Mouse (Mus musculus): ENCODE data around the gene Bdnf. TPM values are rescaled to one million over a fixed set of nuclear protein-coding genes. Genes with fewer than 3 reads are reported as not detected.

Gene Bdnf
- polyA plus RNA-seq, 1 experiment: not detected

- 3% methylated on average over 50 of the region's 50 CpGs for WGBS
- no peaks in the 10 kb centered on the region for H3K4me1 ChIP-seq (ENCODE audit: control insufficient read depth, insufficient read depth, insufficient read length, low read length)
- H3K27me3 ChIP-seq (ENCODE audit: control insufficient read depth, insufficient read depth, low read length): peaks cover 28% of the 10 kb centered on the region
- H3K36me3 ChIP-seq (ENCODE audit: control insufficient read depth, insufficient read depth, low read length): no peaks in the 10 kb centered on the region
- H3K4me3 ChIP-seq (ENCODE audit: low read depth, low read length): peak overlapping the region; percentile 31; the same call in 1 of the 2 replicates
- TF ChIP-seq POLR2A (IDR thresholded peaks at IDR 0.05; ENCODE audit: low read depth, low read length) (no peak), CTCF (IDR thresholded peaks at IDR 0.05; ENCODE audit: extremely low read depth, insufficient read length, insufficient replicate concordance, low read depth, low read length) (no peak)
- no peak overlapping the region for H3K27ac ChIP-seq (ENCODE audit: insufficient read depth, low read depth, low read length)
These were observed 3.0 kb downstream of the Bdnf start for GRCm38 (mm10) chr2:109677221-109678089.

- Histone ChIP-seq H3K27ac (ENCODE audit: insufficient read depth, low read depth, low read length) (no peak overlapping the region), H3K36me3 (ENCODE audit: control insufficient read depth, insufficient read depth, low read length) (no peaks in the 10 kb centered on the region), H3K4me3 (ENCODE audit: low read depth, low read length) (peak overlapping the region; percentile 31; the same call in 1 of the 2 replicates), H3K27me3 (ENCODE audit: control insufficient read depth, insufficient read depth, low read length) (peaks cover 28% of the 10 kb centered on the region), H3K4me1 (ENCODE audit: control insufficient read depth, insufficient read depth, insufficient read length, low read length) (no peaks in the 10 kb centered on the region)
- TF ChIP-seq CTCF (IDR thresholded peaks at IDR 0.05; ENCODE audit: extremely low read depth, insufficient read length, insufficient replicate concordance, low read depth, low read length) (no peak), POLR2A (IDR thresholded peaks at IDR 0.05; ENCODE audit: low read depth, low read length) (no peak)
- under 1% methylated on average over 18 of the region's 18 CpGs for WGBS
These were observed 3.5 kb downstream of the Bdnf start for GRCm38 (mm10) chr2:109678090-109678409.

- no peak overlapping the region for H3K27ac ChIP-seq (ENCODE audit: insufficient read depth, low read depth, low read length)
- H3K36me3 ChIP-seq (ENCODE audit: control insufficient read depth, insufficient read depth, low read length): no peaks in the 10 kb centered on the region
- TF ChIP-seq POLR2A (IDR thresholded peaks at IDR 0.05; ENCODE audit: low read depth, low read length): no peak
- no peak for TF ChIP-seq CTCF (IDR thresholded peaks at IDR 0.05; ENCODE audit: extremely low read depth, insufficient read length, insufficient replicate concordance, low read depth, low read length)
- peaks cover 25% of the 10 kb centered on the region for H3K27me3 ChIP-seq (ENCODE audit: control insufficient read depth, insufficient read depth, low read length)
- no peak overlapping the region for H3K4me3 ChIP-seq (ENCODE audit: low read depth, low read length)
- no peaks in the 10 kb centered on the region for H3K4me1 ChIP-seq (ENCODE audit: control insufficient read depth, insufficient read depth, insufficient read length, low read length)
- WGBS: 5% methylated on average over 8 of the region's 8 CpGs
These were observed 4.0 kb downstream of the Bdnf start for GRCm38 (mm10) chr2:109678454-109678853.

- Histone ChIP-seq H3K4me3 (ENCODE audit: low read depth, low read length) (no peak overlapping the region), H3K27ac (ENCODE audit: insufficient read depth, low read depth, low read length) (no peak overlapping the region), H3K27me3 (ENCODE audit: control insufficient read depth, insufficient read depth, low read length) (peaks cover 25% of the 10 kb centered on the region), H3K4me1 (ENCODE audit: control insufficient read depth, insufficient read depth, insufficient read length, low read length) (no peaks in the 10 kb centered on the region), H3K36me3 (ENCODE audit: control insufficient read depth, insufficient read depth, low read length) (no peaks in the 10 kb centered on the region)
- WGBS: 63% methylated on average over 2 of the region's 2 CpGs
- TF ChIP-seq POLR2A (IDR thresholded peaks at IDR 0.05; ENCODE audit: low read depth, low read length) (no peak), CTCF (IDR thresholded peaks at IDR 0.05; ENCODE audit: extremely low read depth, insufficient read length, insufficient replicate concordance, low read depth, low read length) (no peak)
These were observed 4.9 kb downstream of the Bdnf start for GRCm38 (mm10) chr2:109679446-109679845.

GRCm38 (mm10) chr2:109681071-109681470 lies 6.6 kb downstream of the Bdnf start:
- TF ChIP-seq POLR2A (IDR thresholded peaks at IDR 0.05; ENCODE audit: low read depth, low read length) (no peak), CTCF (IDR thresholded peaks at IDR 0.05; ENCODE audit: extremely low read depth, insufficient read length, insufficient replicate concordance, low read depth, low read length) (no peak)
- Histone ChIP-seq H3K27ac (ENCODE audit: insufficient read depth, low read depth, low read length) (no peak overlapping the region), H3K36me3 (ENCODE audit: control insufficient read depth, insufficient read depth, low read length) (no peaks in the 10 kb centered on the region), H3K4me1 (ENCODE audit: control insufficient read depth, insufficient read depth, insufficient read length, low read length) (no peaks in the 10 kb centered on the region), H3K4me3 (ENCODE audit: low read depth, low read length) (no peak overlapping the region), H3K27me3 (ENCODE audit: control insufficient read depth, insufficient read depth, low read length) (peaks cover 19% of the 10 kb centered on the region)
- 68% methylated on average over 1 of the region's 1 CpGs for WGBS

- no peaks in the 10 kb centered on the region for H3K4me1 ChIP-seq (ENCODE audit: control insufficient read depth, insufficient read depth, insufficient read length, low read length)
- 53% methylated on average over 1 of the region's 1 CpGs for WGBS
- peaks cover 4% of the 10 kb centered on the region; the same call in 1 of the 2 replicates for H3K27me3 ChIP-seq (ENCODE audit: control insufficient read depth, insufficient read depth, low read length)
- no peaks in the 10 kb centered on the region for H3K36me3 ChIP-seq (ENCODE audit: control insufficient read depth, insufficient read depth, low read length)
- H3K27ac ChIP-seq (ENCODE audit: insufficient read depth, low read depth, low read length): no peak overlapping the region
- TF ChIP-seq POLR2A (IDR thresholded peaks at IDR 0.05; ENCODE audit: low read depth, low read length): no peak
- TF ChIP-seq CTCF (IDR thresholded peaks at IDR 0.05; ENCODE audit: extremely low read depth, insufficient read length, insufficient replicate concordance, low read depth, low read length): no peak
- no peak overlapping the region for H3K4me3 ChIP-seq (ENCODE audit: low read depth, low read length)
These were observed 14.2 kb downstream of the Bdnf start for GRCm38 (mm10) chr2:109688661-109689060.

GRCm38 (mm10) chr2:109692266-109693177 lies 18.0 kb downstream of the Bdnf start:
- H3K27me3 ChIP-seq (ENCODE audit: control insufficient read depth, insufficient read depth, low read length): peaks cover 8% of the 10 kb centered on the region
- H3K27ac ChIP-seq (ENCODE audit: insufficient read depth, low read depth, low read length): no peak overlapping the region
- H3K4me1 ChIP-seq (ENCODE audit: control insufficient read depth, insufficient read depth, insufficient read length, low read length): no peaks in the 10 kb centered on the region
- H3K4me3 ChIP-seq (ENCODE audit: low read depth, low read length): no peak overlapping the region
- TF ChIP-seq CTCF (IDR thresholded peaks at IDR 0.05; ENCODE audit: extremely low read depth, insufficient read length, insufficient replicate concordance, low read depth, low read length) (no peak), POLR2A (IDR thresholded peaks at IDR 0.05; ENCODE audit: low read depth, low read length) (no peak)
- WGBS: 5% methylated on average over 34 of the region's 34 CpGs
- H3K36me3 ChIP-seq (ENCODE audit: control insufficient read depth, insufficient read depth, low read length): no peaks in the 10 kb centered on the region

All from small intestine, adult 2 months (tissue).